Mouse (Mus musculus): ENCODE results near the gene Supt5. TPM values are rescaled to one million over a fixed set of nuclear protein-coding genes. Genes with fewer than 3 reads are reported as not detected.

Supt5 gene
- polyA plus RNA-seq, 1 experiment from 2014 or later = 97.2 TPM

DNA sequence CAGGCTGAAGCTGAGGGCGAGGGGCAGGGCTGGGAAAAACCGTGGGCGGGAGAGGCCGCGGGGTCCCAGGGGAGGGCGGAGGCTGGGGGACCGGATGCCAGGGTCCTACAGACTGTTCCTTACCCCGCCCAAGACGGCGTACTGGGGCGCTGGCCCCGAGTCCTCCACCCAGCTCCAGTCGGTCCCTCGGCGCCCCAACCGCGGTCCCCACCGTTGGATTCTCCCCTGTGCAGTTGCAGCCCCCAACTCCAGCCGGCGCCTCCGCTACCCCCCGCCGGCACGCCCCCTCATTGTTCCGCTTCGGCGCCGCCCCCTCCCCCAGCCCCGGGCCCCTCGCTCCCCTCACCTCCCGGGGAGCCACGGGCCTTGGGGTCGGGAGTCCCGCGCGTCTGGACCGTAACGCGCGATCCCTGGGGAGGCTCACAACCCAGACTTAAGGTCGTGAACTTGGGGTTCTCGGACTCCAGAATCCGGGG, 33.0 kb upstream of the Supt5 start:
- ATAC-seq (replicated peaks; ENCODE audit: low FRiP score) = peak; percentile 8; the same call in 1 of the 2 replicates
- WGBS = under 1% methylated on average over 39 of the region's 43 CpGs

GRCm38 (mm10) chr7:28370977-28371513, 32.5 kb upstream of the Supt5 start:
- Histone ChIP-seq H3K4me2 (ENCODE audit: low read depth, low read length, severe bottlenecking) (peak overlapping the region; percentile 85), H3K27me3 (ENCODE audit: control insufficient read depth, insufficient read depth, low read length) (no peaks in the 10 kb centered on the region), H3K9me3 (ENCODE audit: control insufficient read depth, low read length) (no peaks in the 10 kb centered on the region), H3K9ac (ENCODE audit: low read length) (peak overlapping the region; percentile 91), H3K27ac (ENCODE audit: low read depth, low read length) (peak overlapping the region; percentile 87), H3K4me3 (ENCODE audit: low read depth, low read length) (peak overlapping the region; percentile 86), H3K36me3 (ENCODE audit: control insufficient read depth, insufficient read depth, low read length) (peaks cover 5% of the 10 kb centered on the region; the same call in 1 of the 2 replicates), H3K4me1 (replicated peaks; ENCODE audit: control insufficient read depth, insufficient read depth, low read length) (peaks cover 14% of the 10 kb centered on the region)
- DNase-seq (ENCODE audit: low spot score) = no peak
- WGBS = 12% methylated on average over 11 of the region's 11 CpGs
- no peak for ATAC-seq (replicated peaks; ENCODE audit: low FRiP score)

More for the DNA sequence above, 33.0 kb upstream of the Supt5 start:
- H3K27me3 ChIP-seq (ENCODE audit: control insufficient read depth, insufficient read depth, low read length) = no peaks in the 10 kb centered on the region
- peak overlapping the region; percentile 91 for H3K9ac ChIP-seq (ENCODE audit: low read length)
- H3K27ac ChIP-seq (ENCODE audit: low read depth, low read length) = peak overlapping the region; percentile 87
- peaks cover 5% of the 10 kb centered on the region; the same call in 1 of the 2 replicates for H3K36me3 ChIP-seq (ENCODE audit: control insufficient read depth, insufficient read depth, low read length)
- peak overlapping the region; percentile 86 for H3K4me3 ChIP-seq (ENCODE audit: low read depth, low read length)
- no peaks in the 10 kb centered on the region for H3K9me3 ChIP-seq (ENCODE audit: control insufficient read depth, low read length)
- H3K4me1 ChIP-seq (replicated peaks; ENCODE audit: control insufficient read depth, insufficient read depth, low read length) = peaks cover 19% of the 10 kb centered on the region
- peak; percentile 87 for DNase-seq (ENCODE audit: low spot score)
- peak overlapping the region; percentile 85 for H3K4me2 ChIP-seq (ENCODE audit: low read depth, low read length, severe bottlenecking)

GRCm38 (mm10) chr7:28370051-28370450, 31.5 kb upstream of the Supt5 start:
- H3K4me3 ChIP-seq (ENCODE audit: low read depth, low read length) = peak overlapping the region; percentile 86; the same call in 1 of the 2 replicates
- peaks cover 10% of the 10 kb centered on the region for H3K4me1 ChIP-seq (replicated peaks; ENCODE audit: control insufficient read depth, insufficient read depth, low read length)
- WGBS = 94% methylated on average over 14 of the region's 14 CpGs
- H3K27me3 ChIP-seq (ENCODE audit: control insufficient read depth, insufficient read depth, low read length) = no peaks in the 10 kb centered on the region
- peak overlapping the region; percentile 85; the same call in 1 of the 2 replicates for H3K4me2 ChIP-seq (ENCODE audit: low read depth, low read length, severe bottlenecking)
- H3K9ac ChIP-seq (ENCODE audit: low read length) = no peak overlapping the region; the same call in 1 of the 2 replicates
- DNase-seq (ENCODE audit: low spot score) (no peak), ATAC-seq (replicated peaks; ENCODE audit: low FRiP score) (no peak)
- peaks cover 5% of the 10 kb centered on the region; the same call in 1 of the 2 replicates for H3K36me3 ChIP-seq (ENCODE audit: control insufficient read depth, insufficient read depth, low read length)
- no peak overlapping the region for H3K27ac ChIP-seq (ENCODE audit: low read depth, low read length)
- H3K9me3 ChIP-seq (ENCODE audit: control insufficient read depth, low read length) = no peaks in the 10 kb centered on the region

GRCm38 (mm10) chr7:28368276-28368920, 29.9 kb upstream of the Supt5 start:
- H3K4me1 ChIP-seq (replicated peaks; ENCODE audit: control insufficient read depth, insufficient read depth, low read length) = peaks cover 9% of the 10 kb centered on the region; the same call in 1 of the 2 replicates
- no peak overlapping the region for H3K27ac ChIP-seq (ENCODE audit: low read depth, low read length)
- DNase-seq (ENCODE audit: low spot score) = no peak
- ATAC-seq (replicated peaks; ENCODE audit: low FRiP score) = no peak
- H3K9ac ChIP-seq (ENCODE audit: low read length) = no peak overlapping the region
- no peak overlapping the region for H3K4me2 ChIP-seq (ENCODE audit: low read depth, low read length, severe bottlenecking)
- 87% methylated on average over 16 of the region's 16 CpGs for WGBS
- H3K4me3 ChIP-seq (ENCODE audit: low read depth, low read length) = no peak overlapping the region
- no peaks in the 10 kb centered on the region for H3K27me3 ChIP-seq (ENCODE audit: control insufficient read depth, insufficient read depth, low read length)
- H3K36me3 ChIP-seq (ENCODE audit: control insufficient read depth, insufficient read depth, low read length) = peaks cover 15% of the 10 kb centered on the region; the same call in 1 of the 2 replicates
- H3K9me3 ChIP-seq (ENCODE audit: control insufficient read depth, low read length) = no peaks in the 10 kb centered on the region

DNA sequence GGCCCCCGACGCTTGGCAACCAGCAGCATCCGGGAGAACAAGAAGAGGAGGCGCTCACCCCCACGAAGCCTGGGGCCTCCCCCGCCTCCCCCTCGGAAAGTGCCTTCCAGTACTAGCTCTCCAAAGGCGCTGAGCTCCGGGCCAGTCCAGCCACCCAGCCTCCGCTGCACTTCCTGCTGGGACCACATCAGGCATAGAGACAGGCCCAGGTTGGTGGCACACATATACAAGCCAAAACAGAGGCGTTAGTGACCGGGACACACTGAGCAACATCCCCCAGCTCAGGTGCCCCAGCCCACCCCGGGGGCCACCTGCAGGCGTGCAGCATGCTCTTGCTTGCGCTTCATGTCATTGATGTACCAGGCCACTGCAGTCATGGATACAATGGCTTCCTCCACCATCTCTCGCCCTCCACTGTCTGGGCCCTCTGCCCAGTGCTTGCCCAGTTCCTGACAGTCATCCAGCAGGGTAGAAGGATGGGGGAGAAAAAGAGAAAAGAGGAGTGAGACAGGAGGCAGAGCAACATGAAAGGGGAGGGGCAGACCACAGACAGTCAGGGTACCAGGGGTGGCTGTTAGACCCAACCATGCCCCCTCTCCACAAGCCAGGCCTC, 29.2 kb upstream of the Supt5 start:
- H3K27ac ChIP-seq (ENCODE audit: low read depth, low read length) = no peak overlapping the region
- H3K4me1 ChIP-seq (replicated peaks; ENCODE audit: control insufficient read depth, insufficient read depth, low read length) = peaks cover 9% of the 10 kb centered on the region; the same call in 1 of the 2 replicates
- H3K36me3 ChIP-seq (ENCODE audit: control insufficient read depth, insufficient read depth, low read length) = peaks cover 15% of the 10 kb centered on the region; the same call in 1 of the 2 replicates
- no peaks in the 10 kb centered on the region for H3K27me3 ChIP-seq (ENCODE audit: control insufficient read depth, insufficient read depth, low read length)
- no peak overlapping the region for H3K9ac ChIP-seq (ENCODE audit: low read length)
- no peak overlapping the region for H3K4me2 ChIP-seq (ENCODE audit: low read depth, low read length, severe bottlenecking)
- DNase-seq (ENCODE audit: low spot score) (no peak), ATAC-seq (replicated peaks; ENCODE audit: low FRiP score) (no peak)
- no peak overlapping the region for H3K4me3 ChIP-seq (ENCODE audit: low read depth, low read length)
- H3K9me3 ChIP-seq (ENCODE audit: control insufficient read depth, low read length) = no peaks in the 10 kb centered on the region
- WGBS = 91% methylated on average over 16 of the region's 16 CpGs

DNA sequence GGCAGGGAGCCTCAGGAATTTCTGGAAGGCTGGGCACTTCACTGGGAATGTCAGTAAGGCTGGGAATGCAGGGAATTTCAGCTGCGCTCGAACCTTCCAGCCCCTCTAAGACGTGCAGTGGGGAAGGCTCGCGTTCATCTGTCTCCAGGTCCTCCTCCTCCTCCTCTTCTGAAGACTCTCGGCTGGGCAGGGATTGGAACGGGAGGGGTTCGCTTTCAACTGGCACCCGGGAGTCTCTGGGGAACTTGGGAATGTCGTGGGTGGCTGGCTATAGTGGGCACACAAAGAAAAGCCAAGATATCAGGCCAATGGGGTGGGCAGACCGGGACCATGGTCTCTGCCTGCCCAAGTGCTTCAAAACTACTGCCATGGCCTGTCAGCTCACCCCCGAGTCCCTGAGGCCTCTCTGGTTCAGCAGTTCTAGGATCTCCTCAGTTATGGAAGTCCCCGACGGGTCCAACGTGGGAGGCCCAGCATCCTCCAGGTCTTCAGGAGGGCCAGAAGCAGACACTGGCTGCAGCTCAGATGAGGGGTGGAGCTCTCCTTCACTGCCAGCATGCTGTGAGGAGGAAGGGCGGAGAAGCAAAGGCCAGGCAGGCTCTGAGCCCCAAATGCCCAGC, 24.0 kb upstream of the Supt5 start:
- Histone ChIP-seq H3K4me1 (replicated peaks; ENCODE audit: control insufficient read depth, insufficient read depth, low read length) (peaks cover 4% of the 10 kb centered on the region), H3K27me3 (ENCODE audit: control insufficient read depth, insufficient read depth, low read length) (no peaks in the 10 kb centered on the region), H3K4me2 (ENCODE audit: low read depth, low read length, severe bottlenecking) (no peak overlapping the region), H3K27ac (ENCODE audit: low read depth, low read length) (no peak overlapping the region), H3K4me3 (ENCODE audit: low read depth, low read length) (no peak overlapping the region), H3K36me3 (ENCODE audit: control insufficient read depth, insufficient read depth, low read length) (peaks cover 28% of the 10 kb centered on the region; the same call in 1 of the 2 replicates), H3K9me3 (ENCODE audit: control insufficient read depth, low read length) (no peaks in the 10 kb centered on the region), H3K9ac (ENCODE audit: low read length) (no peak overlapping the region)
- DNase-seq (ENCODE audit: low spot score) (no peak), ATAC-seq (replicated peaks; ENCODE audit: low FRiP score) (no peak)
- WGBS = 87% methylated on average over 16 of the region's 16 CpGs

DNA sequence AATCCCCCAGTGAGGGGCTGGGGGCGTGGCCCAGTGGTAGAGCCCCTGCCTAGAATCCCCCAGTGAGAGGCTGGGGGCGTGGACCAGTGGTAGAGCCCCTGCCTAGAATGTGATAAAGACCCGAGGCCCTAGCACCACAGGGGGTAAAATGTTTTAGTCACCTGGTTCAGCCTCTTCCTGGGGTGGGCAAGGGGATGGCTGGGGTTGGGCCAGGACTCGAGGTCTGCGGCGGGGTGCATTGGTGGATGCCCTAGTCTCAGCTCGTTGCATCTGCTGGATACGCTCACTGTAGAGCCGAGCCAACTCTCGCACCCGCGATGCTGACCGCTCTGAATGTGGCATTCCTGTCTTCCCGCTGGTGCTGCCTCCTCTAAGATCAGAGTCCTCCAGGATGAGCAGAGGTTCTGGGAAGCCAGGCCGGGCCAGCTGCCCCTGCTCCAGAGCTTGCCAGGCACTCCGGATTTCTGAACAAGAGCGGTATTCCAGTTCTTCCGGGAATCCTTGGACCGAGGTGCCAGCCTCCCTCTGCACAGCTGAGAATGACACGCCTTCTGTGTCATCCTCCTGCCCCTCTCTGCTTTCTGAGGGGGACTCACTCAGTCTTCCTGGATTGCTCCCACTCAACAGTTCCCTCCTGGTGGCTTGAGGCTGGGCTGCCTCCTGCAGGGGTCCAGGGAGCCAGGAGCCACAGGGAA, 23.2 kb upstream of the Supt5 start:
- no peak for ATAC-seq (replicated peaks; ENCODE audit: low FRiP score)
- 94% methylated on average over 20 of the region's 20 CpGs for WGBS
- no peak overlapping the region for H3K27ac ChIP-seq (ENCODE audit: low read depth, low read length)
- H3K4me2 ChIP-seq (ENCODE audit: low read depth, low read length, severe bottlenecking) = no peak overlapping the region
- peaks cover 26% of the 10 kb centered on the region; the same call in 1 of the 2 replicates for H3K36me3 ChIP-seq (ENCODE audit: control insufficient read depth, insufficient read depth, low read length)
- no peak overlapping the region for H3K9ac ChIP-seq (ENCODE audit: low read length)
- H3K27me3 ChIP-seq (ENCODE audit: control insufficient read depth, insufficient read depth, low read length) = no peaks in the 10 kb centered on the region
- H3K9me3 ChIP-seq (ENCODE audit: control insufficient read depth, low read length) = no peaks in the 10 kb centered on the region
- no peak overlapping the region for H3K4me3 ChIP-seq (ENCODE audit: low read depth, low read length)
- no peak for DNase-seq (ENCODE audit: low spot score)
- H3K4me1 ChIP-seq (replicated peaks; ENCODE audit: control insufficient read depth, insufficient read depth, low read length) = peaks cover 7% of the 10 kb centered on the region

GRCm38 (mm10) chr7:28360291-28360690, 21.7 kb upstream of the Supt5 start:
- no peak for ATAC-seq (replicated peaks; ENCODE audit: low FRiP score)
- 96% methylated on average over 6 of the region's 6 CpGs for WGBS
- Histone ChIP-seq H3K9me3 (ENCODE audit: control insufficient read depth, low read length) (no peaks in the 10 kb centered on the region), H3K4me2 (ENCODE audit: low read depth, low read length, severe bottlenecking) (no peak overlapping the region), H3K4me3 (ENCODE audit: low read depth, low read length) (no peak overlapping the region), H3K9ac (ENCODE audit: low read length) (no peak overlapping the region), H3K27ac (ENCODE audit: low read depth, low read length) (no peak overlapping the region), H3K36me3 (ENCODE audit: control insufficient read depth, insufficient read depth, low read length) (peaks cover 24% of the 10 kb centered on the region; the same call in 1 of the 2 replicates), H3K4me1 (replicated peaks; ENCODE audit: control insufficient read depth, insufficient read depth, low read length) (peaks cover 7% of the 10 kb centered on the region), H3K27me3 (ENCODE audit: control insufficient read depth, insufficient read depth, low read length) (no peaks in the 10 kb centered on the region)
- DNase-seq (ENCODE audit: low spot score) = no peak

Data from forebrain, embryonic 11.5 days (tissue).